ENCODE assay signal across 8 mouse cellular contexts in genomic region chr7:109169505-109170440, GRCm38 (mm10). TPM values are rescaled to one million over a fixed set of nuclear protein-coding genes. Genes with fewer than 3 reads are reported as not detected.
DNase-seq lines count a peak whose midpoint lies in the region; ATAC-seq and TF ChIP-seq lines count a peak whose summit lies in the region.

No protein-coding gene starts in this region.

- TF ChIP-seq POLR2A in testis, adult 2 months (IDR thresholded peaks at IDR 0.05; ENCODE audit: control insufficient read depth, low read depth, low read length) = no peak

- H3K27me3 ChIP-seq in testis, adult 2 months (ENCODE audit: control insufficient read depth, insufficient read depth, low read length) = no peaks in the 10 kb centered on the region
- peaks cover 30% of the 10 kb centered on the region for H3K27me3 ChIP-seq in kidney, postnatal 0 days (ENCODE audit: insufficient read depth, low read length)
- H3K27me3 ChIP-seq in midbrain, embryonic 14.5 days (ENCODE audit: control insufficient read depth, insufficient read depth, low read length) = no peaks in the 10 kb centered on the region

- H3K4me1 ChIP-seq in testis, adult 2 months (ENCODE audit: control insufficient read depth, insufficient read depth, low read length) = peaks cover 3% of the 10 kb centered on the region; the same call in 1 of the 2 replicates
- H3K4me1 ChIP-seq in kidney, postnatal 0 days (replicated peaks; ENCODE audit: insufficient read depth, low read length) = peaks cover 9% of the 10 kb centered on the region
- H3K4me1 ChIP-seq in midbrain, embryonic 14.5 days (ENCODE audit: control insufficient read depth, insufficient read depth, low read length) = peaks cover 54% of the 10 kb centered on the region

- no peak for TF ChIP-seq CTCF in testis, adult 2 months (IDR thresholded peaks at IDR 0.05; ENCODE audit: control insufficient read depth, insufficient read depth, insufficient replicate concordance, low read depth, low read length)
- no peak for TF ChIP-seq CTCF in kidney, postnatal 0 days (IDR thresholded peaks at IDR 0.05; ENCODE audit: low read depth)

- no peaks in the 10 kb centered on the region for H3K36me3 ChIP-seq in testis, adult 2 months (ENCODE audit: control insufficient read depth, insufficient read depth, low read length)
- no peaks in the 10 kb centered on the region for H3K36me3 ChIP-seq in kidney, postnatal 0 days (ENCODE audit: insufficient read depth, low read length)
- H3K36me3 ChIP-seq in midbrain, embryonic 14.5 days (ENCODE audit: control insufficient read depth, insufficient read depth, low read length) = no peaks in the 10 kb centered on the region

- peak overlapping the region; percentile 94 for H3K4me2 ChIP-seq in kidney, postnatal 0 days (ENCODE audit: low read length)
- peak overlapping the region; percentile 89 for H3K4me2 ChIP-seq in midbrain, embryonic 14.5 days (ENCODE audit: low read length)

- peak overlapping the region; percentile 44; the same call in 1 of the 2 replicates for H3K9ac ChIP-seq in kidney, postnatal 0 days (ENCODE audit: low read depth, low read length)
- peak overlapping the region; percentile 86 for H3K9ac ChIP-seq in midbrain, embryonic 14.5 days (replicated peaks; ENCODE audit: low read length)

- H3K27ac ChIP-seq in testis, adult 2 months (ENCODE audit: control insufficient read depth, insufficient read depth, low read depth, low read length) = no peak overlapping the region
- no peak overlapping the region for H3K27ac ChIP-seq in kidney, postnatal 0 days
- peak overlapping the region; percentile 94 for H3K27ac ChIP-seq in midbrain, embryonic 14.5 days (replicated peaks; ENCODE audit: low read depth, low read length)

- peak overlapping the region; percentile 36 for H3K4me3 ChIP-seq in testis, adult 2 months (ENCODE audit: control insufficient read depth, low read depth, low read length)
- H3K4me3 ChIP-seq in kidney, postnatal 0 days (replicated peaks; ENCODE audit: low read depth, low read length) = peak overlapping the region; percentile 45
- H3K4me3 ChIP-seq in midbrain, embryonic 14.5 days (replicated peaks; ENCODE audit: low read depth, low read length) = peak overlapping the region; percentile 60

- H3K9me3 ChIP-seq in kidney, postnatal 0 days (replicated peaks; ENCODE audit: low read length) = no peaks in the 10 kb centered on the region
- H3K9me3 ChIP-seq in midbrain, embryonic 14.5 days (ENCODE audit: control insufficient read depth, low read length) = no peaks in the 10 kb centered on the region

- WGBS in kidney, postnatal 0 days = under 1% methylated on average over 69 of the region's 72 CpGs
- WGBS in midbrain, embryonic 14.5 days = under 1% methylated on average over 72 of the region's 72 CpGs

- ATAC-seq in kidney, postnatal 0 days (replicated peaks; ENCODE audit: low FRiP score, low read depth) = peak; percentile 46
- ATAC-seq in midbrain, embryonic 14.5 days (ENCODE audit: low FRiP score, low TSS enrichment) = peak; percentile 28

- DNase-seq in testis, postnatal 14 days (ENCODE audit: low spot score) = no peak
- peak; percentile 81 to 82 for DNase-seq in cerebellum, postnatal 10 days
- DNase-seq in forelimb bud, embryonic 11.5 days (ENCODE audit: low read depth, low spot score) = peak; percentile 70
- DNase-seq in kidney, postnatal 0 days (ENCODE audit: low spot score) = peak; percentile 61
- peak; percentile 76 for DNase-seq in midbrain, embryonic 14.5 days
- DNase-seq in B cell, adult 2 months = no peak
- DNase-seq in urinary bladder, adult 18-20 months (ENCODE audit: low spot score in 2 of 2) = no peak

RNA-seq across cellular contexts. Expression of gene Lmo1, which starts 5.2 kb away (rescaled TPM):
- polyA plus RNA-seq in testis, adult 2 months (2012; rRNA removed) = 4.6 and 5.0 TPM in 2 replicates
- polyA plus RNA-seq in kidney, postnatal 0 days (2015; fragmentation: Nextera tagmentation; extraction: Ambion mirVana) = 8.7 and 11.0 TPM in 2 replicates
- polyA plus RNA-seq in midbrain, embryonic 14.5 days (2014; fragmentation: Nextera tagmentation; extraction: Ambion mirVana) = 170 and 189 TPM in 2 replicates

Comparison
In these comparisons a context has a peak if more than half of its experiments do, and no peak if none do; other contexts are left out.
1. DNase-seq: peak in cerebellum, postnatal 10 days (2 of 2), forelimb bud, embryonic 11.5 days (single experiment), kidney, postnatal 0 days (single experiment) and midbrain, embryonic 14.5 days (single experiment); none in testis, postnatal 14 days (single experiment), B cell, adult 2 months (0 of 2) and urinary bladder, adult 18-20 months (0 of 2).
2. RNA of gene Lmo1, which starts 5.2 kb away (polyA plus RNA-seq): 170 to 189 TPM in midbrain, embryonic 14.5 days; 8.7 to 11.0 TPM in kidney, postnatal 0 days and 4.6 to 5.0 TPM in testis, adult 2 months; every median in the first group is over 10 times any median in the second.
3. Peak in every context shown above with its lines, with median percentiles within 50 percentile points of each other: H3K4me3 ChIP-seq.